Mouse (Mus musculus) erythroblast, adult 5-6 weeks (primary cell): ENCODE measurements around the gene Rangrf. TPM values are rescaled to one million over a fixed set of nuclear protein-coding genes. Genes with fewer than 3 reads are reported as not detected.
"Not testable (repeated sequence)": the region's sequence is repeated elsewhere in the genome, so short reads cannot be mapped to it uniquely, and the experiment has no call there.

ENCODE experiments used
- ATAC-seq: replicated peaks from 2 replicates; pipeline ENCODE4 v1.8.0; 2016; ENCODE audit warnings: moderate number of reproducible peaks, mild to moderate bottlenecking, moderate TSS enrichment, inconsistent platforms; ENCODE audit not compliant: poor library complexity, low FRiP score, severe bottlenecking
- total RNA-seq, 2 experiments: library from RNA; stranded (forward) in 1 of 2; stranded (reverse) in 1 of 2; fragments of 150-400 nt in 1 of 2; fragments of 200-764, 138-1000 nt in 1 of 2; gene quantifications; 2 replicates each; pipeline versions ENCODE4 v1.2.3 to v1.2.4; 2015 to 2017; ENCODE audit warnings: low replicate concordance in 2 of 2

The Rangrf gene
- total RNA-seq, 2 experiments from 2014 or later, result 11.5 to 16.0 TPM

GRCm38 (mm10) chr11:68982639-68983369 is 7.8 kb upstream of the Rangrf start:
- ATAC-seq, result peak; percentile 84

- no peak for ATAC-seq
Observed at GRCm38 (mm10) chr11:68980919-68981318, 5.9 kb upstream of the Rangrf start.

GRCm38 (mm10) chr11:68979320-68979733 is 4.3 kb upstream of the Rangrf start:
- no peak for ATAC-seq

- ATAC-seq, result no peak
Observed at GRCm38 (mm10) chr11:68975601-68976000, 616 bp upstream of the Rangrf start.

GRCm38 (mm10) chr11:68974059-68974450 is 930 bp downstream of the Rangrf start:
- ATAC-seq, result no peak

- ATAC-seq, result peak; percentile 90
Observed at GRCm38 (mm10) chr11:68973250-68974058, 1.5 kb downstream of the Rangrf start.

GRCm38 (mm10) chr11:68970232-68970631 is 4.8 kb downstream of the Rangrf start:
- ATAC-seq, result no peak

GRCm38 (mm10) chr11:68968752-68969151 is 6.2 kb downstream of the Rangrf start:
- ATAC-seq, result no peak

GRCm38 (mm10) chr11:68967337-68968282 is 7.4 kb downstream of the Rangrf start, which contains the start of gene Slc25a35:
Gene Slc25a35, plus strand, starts transcription at chr11:68968131.
- peak; percentile 96 for ATAC-seq

- ATAC-seq, result no peak
Observed at GRCm38 (mm10) chr11:68966554-68966953, 8.4 kb downstream of the Rangrf start.

- ATAC-seq, result no peak
Observed at GRCm38 (mm10) chr11:68965845-68966244, 9.1 kb downstream of the Rangrf start.

- no peak for ATAC-seq
Observed at GRCm38 (mm10) chr11:68965050-68965449, 9.9 kb downstream of the Rangrf start.

GRCm38 (mm10) chr11:68963405-68963804 is 11.6 kb downstream of the Rangrf start:
- ATAC-seq, result no peak

- ATAC-seq, result not testable (repeated sequence)
Observed at GRCm38 (mm10) chr11:68962159-68962558, 12.8 kb downstream of the Rangrf start.

- ATAC-seq, result no peak
Observed at GRCm38 (mm10) chr11:68961596-68961995, 13.4 kb downstream of the Rangrf start.

GRCm38 (mm10) chr11:68957971-68958370 is 17.0 kb downstream of the Rangrf start:
- ATAC-seq, result no peak

- no peak for ATAC-seq
Observed at GRCm38 (mm10) chr11:68957308-68957707, 17.7 kb downstream of the Rangrf start, which contains the start of gene Arhgef15. Gene Arhgef15, minus strand, starts transcription at chr11:68957480.

GRCm38 (mm10) chr11:68956697-68957096 is 18.3 kb downstream of the Rangrf start:
- peak; percentile 38; the same call in 1 of the 2 replicates for ATAC-seq

- peak; percentile 8; the same call in 1 of the 2 replicates for ATAC-seq
Observed at GRCm38 (mm10) chr11:68956107-68956506, 18.9 kb downstream of the Rangrf start.

GRCm38 (mm10) chr11:68955473-68955872 is 19.5 kb downstream of the Rangrf start:
- ATAC-seq, result no peak
